Mouse (Mus musculus) hindbrain, embryonic 16.5 days (tissue): Measurements from ENCODE around the gene Helt. TPM values are rescaled to one million over a fixed set of nuclear protein-coding genes. Genes with fewer than 3 reads are reported as not detected.
A peak's percentile ranks its signal among the peaks of the same experiment; 100 is the strongest.
"Not testable (repeated sequence)": the region's sequence is repeated elsewhere in the genome, so short reads cannot be mapped to it uniquely, and the experiment has no call there.

Source experiments
- ATAC-seq: fragments of 200-750 bp; cut with Nextera tagmentation; 2 replicates; pipeline ENCODE4 v1.8.0; 2017; ENCODE audit warnings: moderate TSS enrichment, moderate library complexity
- H3K27ac ChIP-seq: fragments of 300-500 bp; sonication (generic); 2 replicates; pipeline ENCODE4 v1.5.1; 2014; ENCODE audit warnings: low read depth, mild to moderate bottlenecking, control low read depth, low read length, moderate library complexity
- H3K27me3 ChIP-seq: fragments of 300-500 bp; sonication (generic); replicated peaks from 2 replicates; pipeline ENCODE4 v1.6.1; 2014; ENCODE audit warnings: low read length; ENCODE audit not compliant: control insufficient read depth, insufficient read depth
- H3K36me3 ChIP-seq: fragments of 300-500 bp; sonication (generic); 2 replicates; pipeline ENCODE4 v1.6.1; 2014; ENCODE audit warnings: mild to moderate bottlenecking, low read length, moderate library complexity, mixed read lengths; ENCODE audit not compliant: control insufficient read depth, insufficient read depth
- H3K4me1 ChIP-seq: fragments of 300-500 bp; sonication (generic); 2 replicates; pipeline ENCODE4 v1.6.1; 2014; ENCODE audit warnings: low read depth, low read length; ENCODE audit not compliant: control insufficient read depth, insufficient read depth
- H3K4me2 ChIP-seq: fragments of 300-500 bp; sonication (generic); 2 replicates; pipeline ENCODE4 v1.6.1; 2014; ENCODE audit warnings: mild to moderate bottlenecking, low read length, control low read depth, moderate library complexity
- H3K4me3 ChIP-seq: fragments of 300-500 bp; sonication (generic); 2 replicates; pipeline ENCODE4 v1.5.1; 2014; ENCODE audit warnings: mild to moderate bottlenecking, low read length, control low read depth, moderate library complexity
- H3K9ac ChIP-seq: fragments of 300-500 bp; sonication (generic); 2 replicates; pipeline ENCODE4 v1.6.1; 2014; ENCODE audit warnings: low read depth, mild to moderate bottlenecking, control low read depth, low read length, moderate library complexity
- H3K9me3 ChIP-seq: fragments of 300-500 bp; sonication (generic); 2 replicates; pipeline ENCODE4 v1.6.1; 2014; ENCODE audit warnings: mild to moderate bottlenecking, low read length, moderate library complexity; ENCODE audit not compliant: control insufficient read depth
- WGBS: fragments of 180-500 bp; shearing (Covaris S2); extraction: QIAGEN DNeasy Blood & Tissue Kit; methylation state at CpG from one replicate; pipeline ENCODE4 v1.1.7; 2014; 5-methylcytosine and 5-hydroxymethylcytosine counted together
- polyA plus RNA-seq: library from polyadenylated mRNA; unstranded; fragments of >200 nt; fragmentation: Nextera tagmentation; extraction: Ambion mirVana; gene quantifications from 2 replicates; pipeline ENCODE4 v1.2.1, GENCODE M21; 2015

The Helt gene
- polyA plus RNA-seq, 1 experiment from 2014 or later, result not detected

DNA sequence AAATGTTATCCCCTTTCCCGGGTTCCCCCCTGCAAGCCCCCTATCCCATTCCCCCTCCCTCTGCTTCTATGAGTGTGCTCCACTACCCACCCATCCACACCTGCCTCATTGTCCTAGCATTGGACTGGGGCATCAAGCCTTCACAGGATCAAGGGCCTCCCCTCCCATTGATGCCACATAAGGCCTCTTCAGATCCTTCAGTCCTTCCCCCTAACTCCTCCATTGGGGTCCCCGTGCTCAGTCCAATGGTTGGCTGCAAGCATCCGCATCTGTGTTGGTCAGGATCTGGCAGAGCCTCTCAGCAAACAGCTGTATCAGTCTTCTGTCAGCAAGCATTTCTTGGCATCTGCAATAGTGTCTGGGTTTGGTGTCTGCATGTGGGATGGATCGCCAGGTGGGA lies 30.3 kb downstream of the Helt start:
- H3K4me3 ChIP-seq, ATAC-seq, H3K9ac ChIP-seq, H3K9me3 ChIP-seq, H3K4me2 ChIP-seq, H3K36me3 ChIP-seq, H3K27me3 ChIP-seq, H3K4me1 ChIP-seq, H3K27ac ChIP-seq: not testable (repeated sequence)
- WGBS, result 87% methylated on average over 4 of the region's 4 CpGs

DNA sequence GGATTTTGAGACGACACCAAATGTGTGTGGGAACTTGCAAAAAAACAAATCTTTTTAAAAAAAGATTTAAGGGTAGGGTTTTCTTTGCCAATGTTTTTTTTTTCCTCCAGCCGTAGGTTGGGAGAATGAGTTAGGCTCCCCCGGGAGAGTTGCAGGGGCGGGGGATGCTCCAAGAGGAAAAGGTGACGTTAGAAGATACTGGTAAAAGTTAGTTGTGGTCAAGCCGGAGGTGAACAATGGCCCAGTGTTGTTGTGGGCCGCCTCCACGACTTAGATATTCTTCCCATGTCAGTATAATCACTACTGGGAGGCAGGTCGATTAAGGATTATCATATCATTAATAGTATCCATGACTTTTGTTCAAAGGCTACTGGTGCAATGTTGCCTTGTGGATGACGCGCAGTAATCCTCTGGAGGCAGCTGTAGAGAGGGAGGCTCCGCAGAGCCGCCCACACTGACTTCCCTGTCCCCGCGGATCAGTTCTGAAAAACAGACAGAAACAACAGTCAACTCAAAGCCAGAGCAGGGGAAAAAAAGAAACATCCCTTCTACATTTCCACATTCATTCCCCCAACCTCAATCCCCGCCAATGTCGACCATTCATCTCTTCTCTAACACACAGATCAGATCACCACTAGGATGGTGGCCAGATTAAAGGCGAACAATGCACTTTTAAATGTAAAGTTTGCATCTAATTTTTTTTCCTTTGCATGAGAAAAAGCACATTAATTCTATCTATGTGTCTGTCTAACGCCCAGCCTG lies 36.4 kb downstream of the Helt start:
- WGBS, result 32% methylated on average over 19 of the region's 19 CpGs
- ATAC-seq, result no peak
- H3K36me3 ChIP-seq, result no peaks in the 10 kb centered on the region
- H3K9me3 ChIP-seq, result no peaks in the 10 kb centered on the region
- no peaks in the 10 kb centered on the region for H3K27me3 ChIP-seq
- H3K9ac ChIP-seq, result no peak overlapping the region
- H3K4me3 ChIP-seq, result no peak overlapping the region
- H3K27ac ChIP-seq, result no peak overlapping the region
- H3K4me2 ChIP-seq, result no peak overlapping the region; the same call in 1 of the 2 replicates
- no peaks in the 10 kb centered on the region for H3K4me1 ChIP-seq

DNA sequence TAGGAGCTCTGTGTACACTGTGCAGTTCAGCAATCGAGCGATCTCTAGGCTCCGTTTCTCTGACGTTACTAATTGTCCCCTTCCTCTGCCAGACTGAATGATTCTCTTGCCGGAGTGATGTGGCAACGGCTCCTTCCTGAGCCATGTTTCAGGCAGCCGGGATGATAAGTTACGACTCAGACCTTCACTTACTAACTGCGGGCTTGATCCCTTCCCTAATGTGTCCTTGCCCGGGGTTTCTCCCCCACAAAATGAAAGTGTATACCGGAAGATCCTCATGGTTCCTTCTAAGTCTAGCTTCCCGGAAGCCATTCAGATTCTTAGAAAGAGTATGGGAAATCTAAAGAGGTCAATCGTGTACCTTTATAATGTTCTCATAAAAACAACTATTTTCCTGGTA lies 42.0 kb downstream of the Helt start:
- peak overlapping the region; percentile 27 for H3K4me2 ChIP-seq
- no peak overlapping the region for H3K4me3 ChIP-seq
- no peak overlapping the region for H3K9ac ChIP-seq
- H3K27me3 ChIP-seq, result no peaks in the 10 kb centered on the region
- no peak overlapping the region for H3K27ac ChIP-seq
- H3K9me3 ChIP-seq, result no peaks in the 10 kb centered on the region
- peaks cover 3% of the 10 kb centered on the region; the same call in 1 of the 2 replicates for H3K4me1 ChIP-seq
- 70% methylated on average over 13 of the region's 13 CpGs for WGBS
- no peak for ATAC-seq
- no peaks in the 10 kb centered on the region for H3K36me3 ChIP-seq

- Histone ChIP-seq H3K36me3 (no peaks in the 10 kb centered on the region), H3K9me3 (no peaks in the 10 kb centered on the region), H3K27me3 (no peaks in the 10 kb centered on the region), H3K4me2 (peak overlapping the region; percentile 40), H3K9ac (no peak overlapping the region), H3K4me3 (no peak overlapping the region), H3K4me1 (peaks cover 3% of the 10 kb centered on the region; the same call in 1 of the 2 replicates), H3K27ac (no peak overlapping the region)
- 23% methylated on average over 10 of the region's 10 CpGs for whole genome bisulfite sequencing
- ATAC-seq, result no peak
Measured at GRCm38 (mm10) chr8:46251561-46251960, 42.9 kb downstream of the Helt start.

- Histone ChIP-seq H3K27me3 (peaks cover 3% of the 10 kb centered on the region), H3K4me2 (no peak overlapping the region), H3K27ac (no peak overlapping the region), H3K4me1 (peaks cover under 1% of the 10 kb centered on the region; the same call in 1 of the 2 replicates), H3K4me3 (no peak overlapping the region), H3K9ac (no peak overlapping the region), H3K36me3 (no peaks in the 10 kb centered on the region), H3K9me3 (no peaks in the 10 kb centered on the region)
- 7% methylated on average over 11 of the region's 11 CpGs for WGBS
- no peak for ATAC-seq
Measured at GRCm38 (mm10) chr8:46246346-46246745, 48.1 kb downstream of the Helt start.

DNA sequence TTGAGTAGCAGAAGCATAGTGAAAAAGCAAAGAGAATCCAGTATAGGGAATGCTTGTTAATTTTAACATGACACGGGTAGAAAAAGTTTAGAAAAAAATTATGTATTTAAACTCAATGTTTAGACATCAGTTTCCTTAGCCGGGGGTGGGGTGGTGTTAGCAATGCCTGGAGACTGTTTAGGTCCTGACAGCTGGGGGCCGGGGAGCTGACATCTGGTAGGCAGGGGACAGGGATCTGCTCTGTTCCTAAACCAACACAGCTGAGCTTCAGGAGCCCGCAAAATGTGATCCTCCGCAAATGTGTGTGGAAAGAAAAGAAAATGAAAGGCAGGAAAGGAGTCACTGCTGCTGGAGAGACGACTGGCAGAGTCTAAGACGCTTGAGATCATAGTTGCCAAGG lies 51.5 kb downstream of the Helt start:
- Histone ChIP-seq H3K9ac (no peak overlapping the region), H3K4me3 (no peak overlapping the region), H3K27me3 (peaks cover 9% of the 10 kb centered on the region), H3K36me3 (no peaks in the 10 kb centered on the region), H3K27ac (no peak overlapping the region), H3K9me3 (no peaks in the 10 kb centered on the region), H3K4me2 (no peak overlapping the region), H3K4me1 (no peaks in the 10 kb centered on the region)
- no peak for ATAC-seq
- 50% methylated on average over 7 of the region's 7 CpGs for WGBS

Other genes with a start within 250 kb of the Helt start
- 21.0 and 23.7 TPM in 2 replicates for gene Cfap97, start 142.9 kb downstream of the Helt start, polyA plus RNA-seq
- 9.8 and 10.9 TPM in 2 replicates for gene Snx25, start 142.5 kb downstream of the Helt start, polyA plus RNA-seq
- gene Slc25a4, start 83.4 kb downstream of the Helt start, polyA plus RNA-seq, result 1,030 and 1,170 TPM in 2 replicates
- gene Acsl1, start 176.4 kb upstream of the Helt start, polyA plus RNA-seq, result 19.5 and 22.1 TPM in 2 replicates